Mouse (Mus musculus): Measurements from ENCODE around the gene Tmem213.

Gene Tmem213

GRCm38 (mm10) chr6:38109160-38109795, at the start of gene Tmem213:
Tmem213 (plus strand) TSS chr6:38109255.
- DNase-seq = no peak

- no peak for DNase-seq
These were observed 44.4 kb upstream of the Tmem213 start for GRCm38 (mm10) chr6:38064621-38065020.

- DNase-seq = no peak
These were observed 43.9 kb upstream of the Tmem213 start for GRCm38 (mm10) chr6:38065122-38065500.

GRCm38 (mm10) chr6:38065501-38066122, 43.4 kb upstream of the Tmem213 start:
- no peak for DNase-seq

- peak; percentile 85 for DNase-seq
These were observed 42.8 kb upstream of the Tmem213 start for GRCm38 (mm10) chr6:38066215-38066614.

- DNase-seq = no peak
These were observed 37.8 kb upstream of the Tmem213 start for GRCm38 (mm10) chr6:38071256-38071655.

- peak; percentile 32 for DNase-seq
These were observed 36.8 kb upstream of the Tmem213 start for GRCm38 (mm10) chr6:38072137-38072796.

- DNase-seq = no peak
These were observed 35.5 kb upstream of the Tmem213 start for GRCm38 (mm10) chr6:38073592-38073991.

- no peak for DNase-seq
These were observed 28.7 kb upstream of the Tmem213 start for GRCm38 (mm10) chr6:38080364-38080763.

- DNase-seq = no peak
These were observed 27.2 kb upstream of the Tmem213 start for GRCm38 (mm10) chr6:38081727-38082341.

GRCm38 (mm10) chr6:38083204-38083603, 25.9 kb upstream of the Tmem213 start:
- no peak for DNase-seq

GRCm38 (mm10) chr6:38087242-38088026, 21.6 kb upstream of the Tmem213 start:
- no peak for DNase-seq

GRCm38 (mm10) chr6:38092539-38092938, 16.5 kb upstream of the Tmem213 start:
- no peak for DNase-seq

GRCm38 (mm10) chr6:38094701-38095100, 14.4 kb upstream of the Tmem213 start:
- DNase-seq = no peak

GRCm38 (mm10) chr6:38096961-38097370, 12.1 kb upstream of the Tmem213 start:
- no peak for DNase-seq

- no peak for DNase-seq
These were observed 6.7 kb upstream of the Tmem213 start for GRCm38 (mm10) chr6:38102216-38102795.

- DNase-seq = no peak
These were observed 5.3 kb upstream of the Tmem213 start for GRCm38 (mm10) chr6:38103775-38104174.

- DNase-seq = no peak
These were observed 3.1 kb upstream of the Tmem213 start for GRCm38 (mm10) chr6:38105924-38106323.

- no peak for DNase-seq
These were observed 606 bp upstream of the Tmem213 start for GRCm38 (mm10) chr6:38108449-38108848.

GRCm38 (mm10) chr6:38109871-38110270, 816 bp downstream of the Tmem213 start:
- DNase-seq = no peak

- no peak for DNase-seq
These were observed 1.8 kb downstream of the Tmem213 start for GRCm38 (mm10) chr6:38110859-38111258.

GRCm38 (mm10) chr6:38116107-38116770, 7.2 kb downstream of the Tmem213 start:
- DNase-seq = no peak

Data from retina, postnatal 1 day (tissue).